Mouse (Mus musculus): ENCODE measurements around the gene Ninj2. TPM values are rescaled to one million over a fixed set of nuclear protein-coding genes. Genes with fewer than 3 reads are reported as not detected.

Gene Ninj2
- total RNA-seq, 2 experiments from 2014 or later = not detected

GRCm38 (mm10) chr6:120249831-120250230, 156.7 kb downstream of the Ninj2 start:
- DNase-seq (ENCODE audit: low spot score in 2 of 2) = no peak

Other genes with a start within 250 kb of the Ninj2 start
- gene Erc1, start 245.2 kb upstream of the Ninj2 start, total RNA-seq (2021) = 10 to 100 TPM; 29.6 to 32.6 TPM
- gene Rad52, start 190.7 kb upstream of the Ninj2 start, total RNA-seq (2021) = 10 to 100 TPM; 16.1 to 23.5 TPM
- 100 to 1,000 TPM; 266 to 271 TPM for gene Wnk1, start 54.7 kb upstream of the Ninj2 start, total RNA-seq (2021)
- under 1 TPM; 0.26 to 0.34 TPM for gene D330020A13Rik, start 201.0 kb downstream of the Ninj2 start, total RNA-seq (2021)
- gene B4galnt3, start 201.2 kb downstream of the Ninj2 start, total RNA-seq (2021) = 1 to 10 TPM; 3.7 to 5.0 TPM

All from gastrocnemius, postnatal 4 days (tissue).